Mouse (Mus musculus): ENCODE data around the gene Krt1. TPM values are rescaled to one million over a fixed set of nuclear protein-coding genes. Genes with fewer than 3 reads are reported as not detected.

Gene Krt1
- polyA plus RNA-seq, 1 experiment from 2014 or later, result 0.92 TPM

DNA sequence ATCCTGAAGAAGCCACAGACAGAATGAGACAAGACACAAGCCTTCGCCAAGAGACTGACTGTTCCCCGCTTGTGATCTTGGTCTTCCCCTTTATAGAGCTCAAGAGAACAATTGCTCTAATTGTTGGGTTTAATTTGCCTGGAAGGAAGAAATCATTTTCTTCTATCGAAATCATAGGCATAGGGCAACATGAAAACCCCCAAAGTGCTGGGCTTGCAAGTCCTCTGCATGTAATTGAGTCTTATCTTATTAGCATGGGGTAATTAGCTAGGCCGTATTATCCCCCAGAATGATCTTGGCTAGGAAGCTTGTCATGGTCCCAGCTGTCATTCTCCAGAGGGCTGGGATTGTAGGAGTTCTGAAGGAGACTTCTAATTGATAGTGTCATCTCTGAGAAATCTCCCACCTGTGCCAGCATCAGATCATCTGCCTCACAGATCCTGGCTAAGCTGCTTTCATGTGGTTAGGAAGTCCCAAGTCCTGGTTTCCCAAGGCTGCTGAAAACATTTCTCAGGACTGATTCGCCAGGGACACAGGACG is 48.2 kb downstream of the Krt1 start, which contains the start of gene Krt73:
Gene Krt73 (minus strand): TSS at position 51 of the 540 bp plus-strand sequence.
- 79% methylated on average over 6 of the region's 6 CpGs for WGBS
- ATAC-seq, result no peak
- Histone ChIP-seq H3K36me3 (no peaks in the 10 kb centered on the region), H3K27ac (no peak within 1 kb of the TSS), H3K4me3 (replicated peaks) (no peak within 1 kb of the TSS), H3K4me2 (replicated peaks) (no peak within 1 kb of the TSS), H3K9me3 (no peaks in the 10 kb centered on the region), H3K9ac (no peak within 1 kb of the TSS), H3K4me1 (replicated peaks) (no peaks in the 10 kb centered on the region), H3K27me3 (replicated peaks) (no peaks in the 10 kb centered on the region)

Other genes with a start within 250 kb of the Krt1 start
- not detected in 2 replicates for gene Gm5414, start 222.6 kb downstream of the Krt1 start, polyA plus RNA-seq (2015; fragmentation: Nextera tagmentation; extraction: Ambion mirVana)
- gene Gm5478, start 203.4 kb downstream of the Krt1 start, polyA plus RNA-seq (2015; fragmentation: Nextera tagmentation; extraction: Ambion mirVana), result not detected in 2 replicates
- not detected in 2 replicates for gene Krt6b, start 170.5 kb downstream of the Krt1 start, polyA plus RNA-seq (2015; fragmentation: Nextera tagmentation; extraction: Ambion mirVana)
- gene Krt6a, start 156.5 kb downstream of the Krt1 start, polyA plus RNA-seq (2015; fragmentation: Nextera tagmentation; extraction: Ambion mirVana), result 0.32 and 0.64 TPM in 2 replicates
- gene Krt5, start 137.9 kb downstream of the Krt1 start, polyA plus RNA-seq (2015; fragmentation: Nextera tagmentation; extraction: Ambion mirVana), result 0.25 and 0.87 TPM in 2 replicates
- not detected in 2 replicates for gene Krt71, start 107.7 kb downstream of the Krt1 start, polyA plus RNA-seq (2015; fragmentation: Nextera tagmentation; extraction: Ambion mirVana)
- gene Krt72, start 64.3 kb downstream of the Krt1 start, polyA plus RNA-seq (2015; fragmentation: Nextera tagmentation; extraction: Ambion mirVana), result not detected in 2 replicates
- gene Krt73, start 48.4 kb downstream of the Krt1 start, polyA plus RNA-seq (2015; fragmentation: Nextera tagmentation; extraction: Ambion mirVana), result not detected in 2 replicates
- not detected in 2 replicates for gene Krt2, start 32.6 kb downstream of the Krt1 start, polyA plus RNA-seq (2015; fragmentation: Nextera tagmentation; extraction: Ambion mirVana)
- gene Krt77, start 18.9 kb upstream of the Krt1 start, polyA plus RNA-seq (2015; fragmentation: Nextera tagmentation; extraction: Ambion mirVana), result not detected in 2 replicates
- not detected in 2 replicates for gene Krt76, start 42.1 kb upstream of the Krt1 start, polyA plus RNA-seq (2015; fragmentation: Nextera tagmentation; extraction: Ambion mirVana)
- 0.85 and 1.2 TPM in 2 replicates for gene Krt4, start 73.9 kb upstream of the Krt1 start, polyA plus RNA-seq (2015; fragmentation: Nextera tagmentation; extraction: Ambion mirVana)
- 0.13 and 0.15 TPM in 2 replicates for gene Krt79, start 89.5 kb upstream of the Krt1 start, polyA plus RNA-seq (2015; fragmentation: Nextera tagmentation; extraction: Ambion mirVana)
- 0.05 and 0.25 TPM in 2 replicates for gene Krt78, start 103.5 kb upstream of the Krt1 start, polyA plus RNA-seq (2015; fragmentation: Nextera tagmentation; extraction: Ambion mirVana)
- gene Krt8, start 153.7 kb upstream of the Krt1 start, polyA plus RNA-seq (2015; fragmentation: Nextera tagmentation; extraction: Ambion mirVana), result 775 and 835 TPM in 2 replicates
- 263 and 305 TPM in 2 replicates for gene Krt18, start 177.4 kb upstream of the Krt1 start, polyA plus RNA-seq (2015; fragmentation: Nextera tagmentation; extraction: Ambion mirVana)
- gene Eif4b, start 223.0 kb upstream of the Krt1 start, polyA plus RNA-seq (2015; fragmentation: Nextera tagmentation; extraction: Ambion mirVana), result 122 and 124 TPM in 2 replicates
- 28.2 and 31.8 TPM in 2 replicates for gene Tns2, start 249.6 kb upstream of the Krt1 start, polyA plus RNA-seq (2015; fragmentation: Nextera tagmentation; extraction: Ambion mirVana)

Measured in intestine, embryonic 15.5 days (tissue).